Mouse (Mus musculus): Measurements from ENCODE around the gene C1qtnf1. TPM values are rescaled to one million over a fixed set of nuclear protein-coding genes. Genes with fewer than 3 reads are reported as not detected.
A peak's percentile ranks its signal among the peaks of the same experiment; 100 is the strongest.

Gene C1qtnf1
- total RNA-seq, 1 experiment: 0.36 TPM

- H3K27ac ChIP-seq (ENCODE audit: insufficient read depth, low read depth, low read length, poor library complexity, severe bottlenecking): no peak overlapping the region
- no peaks in the 10 kb centered on the region for H3K36me3 ChIP-seq (ENCODE audit: control insufficient read depth, insufficient read depth, low read length, poor library complexity, severe bottlenecking)
- in situ Hi-C loops (cut with MboI; ENCODE audit: low sequenced_read_pairs in 2 of 2, unreplicated experiment in 2 of 2): no loop called here
- no peaks in the 10 kb centered on the region for H3K9me3 ChIP-seq (ENCODE audit: control insufficient read depth, insufficient read depth, low read depth, low read length)
- no peak for DNase-seq (ENCODE audit: low read depth, low spot score)
- no peak overlapping the region for H3K9ac ChIP-seq (ENCODE audit: insufficient read depth, low read depth, low read length, poor library complexity, severe bottlenecking)
- H3K4me1 ChIP-seq (ENCODE audit: control insufficient read depth in 2 of 2, insufficient read depth in 2 of 2, low read length in 2 of 2, poor library complexity in 1 of 2): no peaks in the 10 kb centered on the region
- H3K4me3 ChIP-seq (ENCODE audit: insufficient read depth in 1 of 2, low read depth in 1 of 2, low read length in 2 of 2, poor library complexity in 1 of 2, severe bottlenecking in 1 of 2): no peak overlapping the region
- TF ChIP-seq ZC3H11A (IDR thresholded peaks at IDR 0.05; ENCODE audit: borderline replicate concordance, low read depth, low read length): no peak
- TF ChIP-seq ZNF384 (IDR thresholded peaks at IDR 0.05; ENCODE audit: low read depth, low read length): no peak
- no peak for TF ChIP-seq CHD2 (IDR thresholded peaks at IDR 0.05; ENCODE audit: low read depth, low read length)
- no peak for TF ChIP-seq MAFK (IDR thresholded peaks at IDR 0.05; ENCODE audit: insufficient read depth, low read depth, low read length)
- TF ChIP-seq HCFC1 (IDR thresholded peaks at IDR 0.05; ENCODE audit: borderline replicate concordance, insufficient read depth, low read length): no peak
These were observed 33.5 kb upstream of the C1qtnf1 start for GRCm38 (mm10) chr11:118394538-118394937.

- Histone ChIP-seq H3K36me3 (ENCODE audit: control insufficient read depth, insufficient read depth, low read length, poor library complexity, severe bottlenecking) (no peaks in the 10 kb centered on the region), H3K27ac (ENCODE audit: insufficient read depth, low read depth, low read length, poor library complexity, severe bottlenecking) (no peak overlapping the region), H3K9ac (ENCODE audit: insufficient read depth, low read depth, low read length, poor library complexity, severe bottlenecking) (no peak overlapping the region), H3K4me1 (ENCODE audit: control insufficient read depth in 2 of 2, insufficient read depth in 2 of 2, low read length in 2 of 2, poor library complexity in 1 of 2) (peaks cover 0 to 8% of the 10 kb centered on the region in 2 experiments; a peak in 2 of 4 replicates), H3K4me3 (ENCODE audit: insufficient read depth in 1 of 2, low read depth in 1 of 2, low read length in 2 of 2, poor library complexity in 1 of 2, severe bottlenecking in 1 of 2) (no peak overlapping the region), H3K9me3 (ENCODE audit: control insufficient read depth, insufficient read depth, low read depth, low read length) (no peaks in the 10 kb centered on the region)
- DNase-seq (ENCODE audit: low read depth, low spot score): no peak
- in situ Hi-C loops (cut with MboI; ENCODE audit: low sequenced_read_pairs in 2 of 2, unreplicated experiment in 2 of 2): no loop called here
- TF ChIP-seq HCFC1 (IDR thresholded peaks at IDR 0.05; ENCODE audit: borderline replicate concordance, insufficient read depth, low read length) (no peak), ZC3H11A (IDR thresholded peaks at IDR 0.05; ENCODE audit: borderline replicate concordance, low read depth, low read length) (no peak), MAFK (IDR thresholded peaks at IDR 0.05; ENCODE audit: insufficient read depth, low read depth, low read length) (no peak), ZNF384 (IDR thresholded peaks at IDR 0.05; ENCODE audit: low read depth, low read length) (no peak), CHD2 (IDR thresholded peaks at IDR 0.05; ENCODE audit: low read depth, low read length) (no peak)
These were observed 30.0 kb upstream of the C1qtnf1 start for GRCm38 (mm10) chr11:118397806-118398530.

GRCm38 (mm10) chr11:118399891-118400565 lies 28.0 kb upstream of the C1qtnf1 start:
- in situ Hi-C loops (cut with MboI; ENCODE audit: low sequenced_read_pairs in 2 of 2, unreplicated experiment in 2 of 2): no loop called here

GRCm38 (mm10) chr11:118400566-118400936 lies 27.5 kb upstream of the C1qtnf1 start:
- no peaks in the 10 kb centered on the region for H3K36me3 ChIP-seq (ENCODE audit: control insufficient read depth, insufficient read depth, low read length, poor library complexity, severe bottlenecking)
- TF ChIP-seq ZC3H11A (IDR thresholded peaks at IDR 0.05; ENCODE audit: borderline replicate concordance, low read depth, low read length): no peak
- TF ChIP-seq HCFC1 (IDR thresholded peaks at IDR 0.05; ENCODE audit: borderline replicate concordance, insufficient read depth, low read length): no peak
- no peak for TF ChIP-seq MAFK (IDR thresholded peaks at IDR 0.05; ENCODE audit: insufficient read depth, low read depth, low read length)
- no peak for TF ChIP-seq ZNF384 (IDR thresholded peaks at IDR 0.05; ENCODE audit: low read depth, low read length)
- TF ChIP-seq CHD2 (IDR thresholded peaks at IDR 0.05; ENCODE audit: low read depth, low read length): no peak
- no peak overlapping the region for H3K27ac ChIP-seq (ENCODE audit: insufficient read depth, low read depth, low read length, poor library complexity, severe bottlenecking)
- no peak overlapping the region for H3K4me3 ChIP-seq (ENCODE audit: insufficient read depth in 1 of 2, low read depth in 1 of 2, low read length in 2 of 2, poor library complexity in 1 of 2, severe bottlenecking in 1 of 2)
- peaks cover 2 to 14% of the 10 kb centered on the region in 2 experiments; a peak in 3 of 4 replicates for H3K4me1 ChIP-seq (ENCODE audit: control insufficient read depth in 2 of 2, insufficient read depth in 2 of 2, low read length in 2 of 2, poor library complexity in 1 of 2)
- peak overlapping the region; percentile 3; the same call in 1 of the 2 replicates for H3K9ac ChIP-seq (ENCODE audit: insufficient read depth, low read depth, low read length, poor library complexity, severe bottlenecking)
- no peaks in the 10 kb centered on the region for H3K9me3 ChIP-seq (ENCODE audit: control insufficient read depth, insufficient read depth, low read depth, low read length)
- in situ Hi-C loops (cut with MboI; ENCODE audit: low sequenced_read_pairs in 2 of 2, unreplicated experiment in 2 of 2): no loop called here
- no peak for DNase-seq (ENCODE audit: low read depth, low spot score)

More at GRCm38 (mm10) chr11:118399891-118400565, 28.0 kb upstream of the C1qtnf1 start:
- H3K36me3 ChIP-seq (ENCODE audit: control insufficient read depth, insufficient read depth, low read length, poor library complexity, severe bottlenecking): no peaks in the 10 kb centered on the region
- H3K9me3 ChIP-seq (ENCODE audit: control insufficient read depth, insufficient read depth, low read depth, low read length): no peaks in the 10 kb centered on the region
- no peak overlapping the region for H3K4me3 ChIP-seq (ENCODE audit: insufficient read depth in 1 of 2, low read depth in 1 of 2, low read length in 2 of 2, poor library complexity in 1 of 2, severe bottlenecking in 1 of 2)
- peaks cover 2 to 14% of the 10 kb centered on the region in 2 experiments; a peak in 3 of 4 replicates for H3K4me1 ChIP-seq (ENCODE audit: control insufficient read depth in 2 of 2, insufficient read depth in 2 of 2, low read length in 2 of 2, poor library complexity in 1 of 2)
- TF ChIP-seq MAFK (IDR thresholded peaks at IDR 0.05; ENCODE audit: insufficient read depth, low read depth, low read length) (no peak), ZC3H11A (IDR thresholded peaks at IDR 0.05; ENCODE audit: borderline replicate concordance, low read depth, low read length) (no peak), ZNF384 (IDR thresholded peaks at IDR 0.05; ENCODE audit: low read depth, low read length) (no peak), HCFC1 (IDR thresholded peaks at IDR 0.05; ENCODE audit: borderline replicate concordance, insufficient read depth, low read length) (no peak), CHD2 (IDR thresholded peaks at IDR 0.05; ENCODE audit: low read depth, low read length) (no peak)
- H3K9ac ChIP-seq (ENCODE audit: insufficient read depth, low read depth, low read length, poor library complexity, severe bottlenecking): peak overlapping the region; percentile 3; the same call in 1 of the 2 replicates
- H3K27ac ChIP-seq (ENCODE audit: insufficient read depth, low read depth, low read length, poor library complexity, severe bottlenecking): no peak overlapping the region
- DNase-seq (ENCODE audit: low read depth, low spot score): no peak
